Mouse (Mus musculus): ENCODE results near the gene Habp2.
"Not testable (repeated sequence)": the region's sequence is repeated elsewhere in the genome, so short reads cannot be mapped to it uniquely, and the experiment has no call there.

Habp2 gene

DNA sequence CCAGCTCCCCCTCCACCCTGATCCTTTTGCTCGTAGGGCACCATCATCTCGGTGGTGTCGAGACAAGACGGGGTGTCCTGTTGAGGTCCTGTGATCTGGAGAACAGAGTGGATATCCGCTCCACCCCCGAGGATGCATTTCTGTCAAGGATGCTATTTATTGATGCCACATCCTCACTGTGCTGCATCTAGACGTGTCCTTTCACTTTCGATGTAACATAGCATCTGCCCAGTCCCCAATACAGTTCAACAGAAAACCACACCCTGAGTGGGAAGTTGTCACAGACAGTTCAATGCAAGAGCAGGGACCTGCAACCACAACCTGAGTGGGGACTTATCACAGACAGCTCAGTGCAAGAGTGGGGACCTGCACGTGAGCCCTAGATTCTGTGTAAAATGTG is 9.7 kb downstream of the Habp2 start:
- DNase-seq (ENCODE audit: low spot score in 2 of 2) = no peak

DNA sequence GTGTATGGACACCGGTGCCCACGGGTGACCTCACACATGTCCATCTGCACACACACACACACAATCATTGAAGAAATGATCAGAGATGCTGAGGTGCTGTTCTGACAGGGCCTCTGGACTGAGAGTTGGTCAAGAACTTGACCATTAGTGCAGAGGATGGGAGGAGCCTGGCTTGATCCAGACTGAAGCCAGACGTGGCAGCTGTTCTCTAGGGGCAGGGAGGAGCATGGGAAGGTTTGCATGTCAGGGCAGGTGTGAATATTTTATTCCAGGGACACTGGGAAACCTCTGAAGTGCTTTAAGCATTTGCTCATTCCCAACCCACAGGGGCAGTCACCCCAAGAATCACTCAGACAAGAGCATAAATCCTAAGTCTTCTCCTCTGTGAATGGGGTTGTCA is 10.3 kb downstream of the Habp2 start:
- no peak for DNase-seq (ENCODE audit: low spot score in 2 of 2)

DNA sequence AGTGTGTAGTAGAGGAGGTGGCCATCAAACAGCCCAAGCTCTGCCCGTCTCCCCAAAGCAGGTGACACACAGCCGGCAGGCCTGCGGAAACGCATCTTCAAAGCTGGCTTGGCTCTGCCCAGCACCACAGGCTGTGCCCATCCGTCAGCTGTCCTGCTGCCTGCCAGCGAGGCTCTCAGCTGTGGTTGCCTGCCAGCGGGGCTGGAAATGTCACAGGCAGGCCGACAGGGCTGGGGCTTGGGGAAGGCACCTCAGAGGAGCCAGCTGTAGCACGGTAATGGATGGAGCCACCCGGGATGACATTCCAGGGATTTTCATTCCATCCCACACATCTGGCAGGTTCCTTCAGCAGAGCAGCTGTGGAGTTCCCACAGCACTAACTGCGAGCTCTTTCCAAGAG is 13.9 kb downstream of the Habp2 start:
- DNase-seq (ENCODE audit: low spot score in 2 of 2) = no peak

DNA sequence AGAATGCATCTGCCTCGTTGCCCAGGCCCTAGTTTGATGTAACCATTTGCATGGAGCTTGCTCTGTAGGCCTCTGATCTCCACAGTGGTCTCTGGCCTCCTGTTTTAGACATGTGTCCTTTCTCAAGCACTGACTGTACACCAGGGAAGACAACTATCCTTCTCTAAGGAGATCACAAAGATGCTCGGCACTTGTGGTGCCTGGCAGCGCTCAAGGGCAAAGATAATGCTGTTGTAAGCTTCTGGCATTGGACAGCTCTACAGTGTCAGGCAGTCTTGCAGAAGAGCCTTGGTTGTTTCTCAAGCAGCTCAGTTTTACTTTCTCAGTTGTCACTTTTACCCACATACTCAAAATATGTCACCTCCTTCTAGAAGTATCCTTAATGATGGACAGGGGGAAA is 29.6 kb downstream of the Habp2 start:
- DNase-seq (ENCODE audit: low spot score in 2 of 2) = no peak

DNA sequence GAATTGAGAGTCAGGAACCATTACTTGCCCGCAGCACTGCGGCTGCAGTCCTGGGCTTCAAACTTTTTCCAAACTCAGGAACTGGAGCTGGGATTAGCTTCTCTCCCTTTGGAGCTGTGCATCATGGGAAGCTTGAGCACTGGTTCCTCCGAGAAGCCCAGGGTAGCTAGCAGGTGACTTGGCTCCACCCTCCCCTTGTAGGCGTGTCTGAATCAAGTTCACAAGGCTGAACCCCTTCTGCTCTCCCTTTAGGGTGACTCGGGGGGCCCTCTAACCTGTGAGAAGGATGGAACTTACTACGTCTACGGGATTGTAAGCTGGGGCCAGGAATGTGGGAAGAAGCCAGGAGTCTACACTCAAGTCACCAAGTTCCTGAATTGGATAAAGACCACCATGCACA is 32.3 kb downstream of the Habp2 start:
- no peak for DNase-seq (ENCODE audit: low spot score in 2 of 2)

DNA sequence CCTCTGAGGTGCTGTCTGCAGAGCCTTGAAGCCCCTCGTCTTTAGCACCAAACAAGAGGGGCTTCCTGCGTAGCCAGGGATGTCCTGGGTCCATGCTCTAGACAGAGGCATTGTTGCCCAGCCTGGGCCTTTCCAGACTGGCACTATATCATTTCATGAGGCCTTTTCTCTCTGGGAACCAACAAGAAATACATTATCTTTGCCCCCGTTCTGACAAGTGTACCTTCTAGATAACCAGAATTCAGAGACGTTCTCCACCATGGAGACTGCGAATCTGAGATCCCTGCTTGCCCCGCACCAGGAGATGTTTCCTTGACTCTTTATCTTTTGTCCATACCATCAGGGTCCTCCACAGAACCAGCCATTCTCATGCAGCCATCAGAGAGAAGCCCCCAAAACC is 32.7 kb downstream of the Habp2 start:
- DNase-seq (ENCODE audit: low spot score in 2 of 2) = no peak

DNA sequence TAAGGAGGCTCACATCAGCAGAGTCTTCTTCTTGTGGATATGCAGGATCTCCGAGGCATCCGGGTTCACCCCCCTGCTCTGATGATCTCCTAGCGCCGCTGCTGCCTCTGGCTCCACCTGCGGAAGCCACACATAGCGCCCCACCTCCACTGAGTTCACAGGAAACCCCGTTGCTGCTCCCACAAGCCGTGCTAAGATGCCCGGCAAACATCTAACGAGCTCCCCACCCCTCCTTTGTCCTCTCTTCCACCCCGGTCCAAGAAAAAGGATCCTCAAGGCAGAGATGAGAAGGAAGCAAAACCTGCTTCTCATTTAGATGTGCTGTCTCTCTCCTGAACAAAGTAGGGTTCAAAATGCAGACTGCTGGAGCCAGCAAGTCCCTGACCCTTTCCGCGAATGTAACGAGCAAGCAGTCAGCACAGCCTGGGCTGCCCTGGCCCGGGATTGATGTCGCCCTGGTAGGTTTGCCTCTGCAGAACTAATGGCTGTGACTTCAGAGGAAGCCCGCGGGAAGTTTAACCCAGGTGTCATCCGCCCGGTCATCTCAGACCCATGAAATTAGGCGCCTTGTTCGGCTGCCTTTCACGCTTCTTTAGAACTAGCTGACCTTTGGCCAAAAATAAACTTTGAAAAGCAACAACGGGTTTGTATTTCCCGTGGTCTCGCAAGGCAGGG is 33.4 kb downstream of the Habp2 start:
- DNase-seq (ENCODE audit: low spot score in 2 of 2) = no peak

DNA sequence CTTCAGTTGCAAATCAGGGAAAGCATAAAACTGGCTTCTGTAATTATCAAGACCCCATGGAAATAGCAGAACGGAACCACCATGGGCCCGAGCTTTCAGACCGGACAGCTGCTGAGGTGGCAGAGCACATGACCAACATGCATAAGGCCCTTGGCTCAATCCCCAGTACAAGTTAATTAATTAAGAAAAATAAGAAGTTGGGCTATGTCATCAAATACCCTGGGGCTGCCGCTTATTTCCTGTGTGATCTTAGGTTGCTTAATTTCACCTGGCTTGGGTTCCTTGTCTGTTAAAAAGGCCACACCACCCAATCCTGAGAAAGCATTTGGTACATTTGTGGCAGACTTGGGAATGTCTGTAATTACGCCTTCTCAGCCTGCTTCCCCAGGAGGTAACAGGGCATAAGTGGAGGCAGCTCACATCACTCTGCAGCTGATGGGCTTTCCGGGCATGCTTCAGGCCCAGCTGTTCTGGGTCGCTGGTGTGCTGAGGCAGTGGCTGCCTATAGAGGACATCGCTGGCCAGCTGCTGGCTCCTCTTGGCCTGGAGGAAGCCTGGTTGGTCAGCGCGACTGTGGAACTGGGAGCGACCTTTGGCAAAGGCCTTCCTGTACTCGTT is 34.5 kb downstream of the Habp2 start:
- DNase-seq (ENCODE audit: low spot score in 2 of 2) = no peak

DNA sequence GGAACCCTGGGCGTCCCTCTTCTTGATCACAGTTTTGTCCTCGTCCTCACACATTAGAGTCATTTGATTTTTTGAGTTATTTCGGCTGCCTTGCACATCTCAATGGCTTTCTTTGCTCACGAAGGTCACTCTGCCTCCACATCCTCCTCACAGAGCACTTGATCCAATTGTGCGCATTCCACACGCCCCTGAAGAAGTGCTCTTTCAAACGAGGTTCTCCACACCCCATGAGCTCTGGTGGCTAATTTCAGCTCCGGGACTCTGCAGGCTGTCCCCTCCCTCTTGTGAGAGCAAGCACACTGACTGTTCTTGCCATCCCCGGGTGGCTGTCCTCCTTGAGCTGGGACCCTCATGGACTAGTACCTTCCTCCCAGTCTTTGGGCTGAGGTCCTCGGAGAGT is 38.7 kb downstream of the Habp2 start:
- DNase-seq (ENCODE audit: low spot score in 2 of 2) = no peak

DNA sequence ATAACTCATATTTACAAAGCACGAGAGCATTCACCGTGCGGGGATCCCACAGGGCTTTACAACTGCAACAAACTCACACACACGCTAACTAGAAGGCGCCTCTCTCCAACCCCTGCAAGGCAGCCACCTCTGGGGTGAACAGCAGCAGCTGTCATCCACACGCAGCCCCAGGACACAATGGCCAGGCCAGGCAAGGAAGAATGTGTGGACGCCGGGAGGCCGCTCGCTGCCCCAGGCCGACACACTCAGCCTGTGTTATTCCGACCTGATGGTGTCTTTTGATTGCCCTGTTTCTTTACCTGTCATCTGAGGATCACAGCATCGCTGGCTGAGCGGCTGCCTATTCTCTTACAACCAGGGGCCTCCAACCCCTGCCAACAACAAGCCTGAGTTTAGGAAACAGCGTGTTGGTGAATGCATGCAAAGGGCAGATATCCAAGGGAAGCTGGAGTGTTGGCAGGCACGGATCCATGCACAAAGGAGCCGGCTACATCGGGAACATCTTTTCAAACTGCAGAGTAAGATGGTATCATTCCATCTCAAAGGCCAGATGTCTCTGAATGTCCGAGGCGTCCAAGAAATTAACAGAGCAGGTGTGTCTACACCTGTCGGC is 39.4 kb downstream of the Habp2 start:
- no peak for DNase-seq (ENCODE audit: low spot score in 2 of 2)

DNA sequence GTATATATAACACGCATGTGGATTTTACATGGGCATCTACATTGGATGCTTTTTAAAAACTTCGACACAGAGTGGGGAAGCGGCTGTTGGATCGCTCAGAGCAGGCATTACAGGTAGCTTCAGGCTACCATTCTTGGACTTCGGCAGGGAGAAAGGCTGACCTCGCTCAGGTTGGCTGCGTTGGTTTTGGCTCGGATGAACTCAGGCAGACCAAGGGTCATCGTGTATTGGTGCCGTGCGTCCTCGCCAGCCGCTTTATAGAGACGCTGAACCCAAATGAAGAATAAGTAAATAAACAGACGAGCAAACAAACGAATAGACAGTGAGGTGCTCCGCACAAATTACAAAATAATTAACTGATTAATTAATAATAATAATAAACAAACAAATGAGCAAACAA is 49.4 kb downstream of the Habp2 start:
- no peak for DNase-seq (ENCODE audit: low spot score in 2 of 2)

DNA sequence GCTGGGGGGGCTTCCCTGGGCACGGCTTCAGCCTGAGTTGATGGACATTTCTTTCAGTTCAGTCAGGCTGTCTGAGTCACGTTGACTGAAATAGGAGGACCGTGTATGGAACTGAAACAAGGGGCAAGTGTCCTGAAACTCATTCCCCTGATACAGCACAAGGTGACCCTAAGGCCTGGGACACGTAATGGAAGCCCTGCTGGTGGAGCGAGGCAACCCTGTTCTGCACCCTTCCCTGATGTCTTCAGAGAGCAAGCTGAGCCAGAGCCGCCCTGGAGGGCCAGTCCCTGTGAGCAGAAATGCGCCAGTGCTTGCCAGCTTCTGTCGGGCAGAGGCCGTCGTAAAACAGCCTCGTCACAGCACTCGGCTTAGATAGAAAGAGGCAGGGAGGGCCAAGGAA is 49.9 kb downstream of the Habp2 start:
- DNase-seq (ENCODE audit: low spot score in 2 of 2) = no peak

DNA sequence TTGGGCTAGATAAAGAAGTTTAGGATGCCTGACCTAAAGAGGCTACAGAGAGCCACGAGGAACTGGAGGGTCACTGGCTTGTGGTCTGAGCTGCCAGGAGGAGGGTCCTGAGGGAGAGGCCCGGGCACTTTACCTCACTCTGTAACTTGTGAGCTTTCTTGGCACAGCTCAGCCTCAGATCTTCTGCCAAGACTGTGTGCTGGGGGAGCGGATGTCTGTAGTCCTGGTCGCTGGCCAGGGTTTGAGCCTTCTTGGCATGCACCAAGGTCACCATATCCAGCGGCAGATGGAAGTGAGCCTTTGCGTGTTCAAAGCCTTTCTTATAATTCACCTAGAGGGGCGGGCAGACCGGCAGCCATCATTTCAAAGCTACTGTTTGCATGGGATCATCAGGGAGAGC is 55.1 kb downstream of the Habp2 start:
- DNase-seq (ENCODE audit: low spot score in 2 of 2) = peak in 1 of 2 experiments; percentile 32

DNA sequence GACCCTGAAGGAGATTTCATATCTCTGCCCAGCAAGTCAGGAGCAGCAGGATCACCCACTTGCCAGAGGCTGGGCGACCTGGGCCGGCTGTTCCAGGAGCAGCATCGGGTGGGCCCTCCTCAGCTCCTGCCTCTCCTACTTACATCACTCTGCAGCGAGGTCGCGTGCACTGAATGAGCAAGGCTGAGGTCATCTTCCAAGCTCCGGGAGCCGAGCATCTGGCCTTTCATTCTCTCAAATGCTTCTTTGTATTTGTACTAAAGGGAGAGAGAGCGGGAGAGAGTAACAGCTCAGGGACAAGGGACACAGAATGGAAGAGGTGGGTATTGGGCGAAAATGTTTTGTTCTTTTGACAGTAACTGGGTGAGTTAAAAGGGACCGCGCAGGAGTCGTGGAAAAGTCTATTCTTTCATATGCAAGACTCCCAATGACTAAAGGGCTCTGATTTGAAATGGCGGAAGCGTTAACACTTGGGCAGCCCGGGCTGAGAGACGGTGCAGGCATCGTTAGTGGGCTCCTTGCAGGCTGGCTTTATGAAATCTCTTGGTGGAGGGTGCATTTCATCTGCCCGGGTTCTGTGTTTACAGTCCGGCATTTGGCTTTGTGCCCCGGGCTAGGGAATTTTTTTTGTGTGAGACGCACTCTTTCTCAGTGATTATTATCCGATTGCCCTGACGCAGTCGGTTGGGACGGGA is 57.1 kb downstream of the Habp2 start:
- no peak for DNase-seq (ENCODE audit: low spot score in 2 of 2)

DNA sequence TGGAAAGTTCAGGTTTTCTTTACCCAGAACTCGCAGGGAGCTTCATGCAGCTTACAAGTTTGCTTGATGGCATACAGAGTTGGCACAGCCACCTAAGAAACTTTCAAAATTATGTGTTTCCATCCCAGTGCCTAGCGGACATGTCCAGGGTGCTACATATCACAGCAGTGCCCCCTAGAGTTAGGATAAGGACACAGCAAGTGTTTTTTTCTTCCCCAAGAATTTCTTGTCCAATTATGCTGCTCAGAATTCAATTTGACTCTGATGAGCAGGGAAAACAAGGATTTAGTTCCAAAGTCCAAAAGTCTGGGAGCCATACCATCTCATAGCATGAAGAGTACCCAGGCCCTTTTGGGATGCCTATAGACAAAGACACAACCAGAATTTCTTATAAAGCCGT is 59.1 kb downstream of the Habp2 start:
- no peak for DNase-seq (ENCODE audit: low spot score in 2 of 2)

DNA sequence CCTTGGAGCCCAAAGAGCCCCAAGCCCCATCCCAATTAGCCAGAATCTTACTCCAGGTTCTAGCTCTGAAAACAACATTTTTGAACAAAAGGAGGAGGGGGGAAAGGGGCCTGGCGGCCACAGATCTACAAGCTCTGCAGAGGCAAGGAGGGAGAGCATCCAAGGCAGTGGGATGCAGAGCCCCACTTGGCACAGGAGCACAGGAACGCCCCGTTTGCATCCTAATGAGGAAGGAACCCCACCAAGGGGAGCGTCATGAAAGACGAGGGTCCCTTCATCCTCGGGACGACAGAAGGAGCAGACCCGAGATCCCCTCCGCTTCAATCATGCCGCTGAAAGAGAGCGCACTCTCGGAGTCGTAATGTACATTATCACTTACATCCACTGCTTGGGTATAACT is 59.8 kb downstream of the Habp2 start:
- no peak for DNase-seq (ENCODE audit: low spot score in 2 of 2)

DNA sequence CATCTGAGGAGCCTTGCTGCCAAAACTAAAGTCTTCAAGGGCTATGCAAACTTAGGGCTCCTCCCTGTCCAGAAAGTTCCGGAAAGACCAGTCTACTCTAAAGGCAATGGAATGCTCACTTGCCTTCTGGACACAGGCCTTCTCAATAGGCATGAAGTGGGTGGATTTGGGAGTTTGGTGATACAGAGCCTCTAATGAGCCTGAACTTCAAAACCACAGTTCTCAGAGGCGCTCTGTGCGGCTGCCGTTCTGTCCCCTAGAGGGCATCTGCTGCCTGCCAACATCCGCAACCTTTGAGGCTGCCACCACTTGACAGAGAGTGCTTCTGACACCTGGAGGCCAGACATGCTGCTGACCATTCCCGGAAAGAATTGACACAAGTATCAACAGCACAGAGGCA is 62.4 kb downstream of the Habp2 start:
- DNase-seq (ENCODE audit: low spot score in 2 of 2) = no peak

DNA sequence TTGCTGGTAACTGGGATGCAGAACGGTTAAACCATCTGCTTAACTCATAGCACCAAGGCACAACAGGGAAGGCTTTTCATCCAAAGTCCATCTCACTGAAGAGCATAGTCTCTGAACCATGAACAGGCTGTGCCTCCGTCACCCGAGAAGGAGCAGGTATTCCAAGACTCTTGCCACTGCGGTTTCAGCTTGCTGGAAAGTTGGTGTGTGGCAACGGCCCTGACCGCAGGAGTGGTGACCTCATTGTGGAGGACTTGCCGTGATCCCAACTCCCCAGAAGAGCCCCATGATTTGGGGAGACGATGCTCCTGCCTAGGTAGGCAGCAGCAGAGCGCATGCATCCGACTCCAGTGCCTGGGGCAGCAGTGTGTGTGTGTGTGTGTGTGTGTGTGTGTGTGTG is 66.8 kb downstream of the Habp2 start:
- no peak for DNase-seq (ENCODE audit: low spot score in 2 of 2)

DNA sequence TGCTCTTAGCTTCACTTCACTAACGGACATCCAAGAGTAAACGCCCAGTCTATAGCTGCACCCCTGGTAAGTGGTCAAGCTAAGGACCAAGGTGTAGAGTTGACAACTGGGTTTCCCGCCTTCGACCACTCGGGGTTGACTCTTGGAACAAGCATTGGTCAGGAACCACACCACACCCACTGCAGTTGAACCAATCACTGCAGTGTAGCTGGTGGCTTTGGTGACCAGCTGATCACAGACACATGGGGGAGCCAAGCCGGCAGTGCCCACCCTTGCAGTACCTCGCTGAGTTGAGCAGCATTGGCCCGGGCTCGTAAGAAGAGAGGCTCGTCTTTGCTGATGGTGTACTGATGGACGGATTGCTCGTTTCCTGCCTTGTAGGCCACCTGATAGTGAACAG is 68.3 kb downstream of the Habp2 start:
- no peak for DNase-seq (ENCODE audit: low spot score in 2 of 2)

DNA sequence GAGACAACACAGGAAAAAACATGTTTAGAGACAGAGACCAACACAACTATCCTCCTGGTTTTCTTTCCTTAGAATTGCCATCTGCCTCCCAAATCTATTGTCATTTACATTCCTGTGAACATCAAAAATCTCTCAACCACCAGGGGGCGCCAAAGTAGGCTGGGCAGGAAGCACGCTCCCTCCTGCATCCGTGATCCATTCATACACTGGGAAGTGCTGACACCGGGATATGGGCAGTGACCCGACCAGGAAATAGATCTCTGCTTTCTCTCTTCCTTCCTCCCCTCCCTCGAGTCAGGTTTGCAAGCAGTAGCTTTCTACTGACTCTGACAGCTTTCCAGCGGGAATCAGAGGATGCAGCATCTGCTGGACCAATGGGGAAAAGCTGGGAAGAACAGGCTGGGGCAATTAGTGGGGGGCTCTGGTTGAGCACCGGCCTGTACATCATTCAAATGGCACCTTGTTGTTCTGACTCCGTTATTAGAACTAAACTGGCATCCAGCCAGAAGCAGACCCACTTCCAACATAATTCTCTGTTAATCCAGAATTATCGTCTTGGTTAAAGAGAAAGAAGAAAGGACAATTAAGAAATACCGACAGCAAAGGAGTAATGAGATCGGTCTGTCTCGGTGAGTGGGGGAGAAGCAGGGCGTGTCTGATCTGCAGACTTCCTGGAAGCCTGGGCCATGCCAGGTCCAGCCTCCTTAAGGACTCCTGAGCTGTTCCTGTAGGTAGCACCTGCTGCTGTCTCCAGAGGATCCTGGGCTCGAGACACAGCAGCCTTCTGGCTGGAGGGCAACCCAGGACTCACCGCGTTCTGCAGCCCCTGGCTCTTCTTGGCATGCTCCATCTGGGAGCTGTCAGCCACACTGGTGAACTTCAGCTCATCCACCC is 69.8 kb downstream of the Habp2 start:
- peak in 1 of 2 experiments; percentile 49 for DNase-seq (ENCODE audit: low spot score in 2 of 2)

DNA sequence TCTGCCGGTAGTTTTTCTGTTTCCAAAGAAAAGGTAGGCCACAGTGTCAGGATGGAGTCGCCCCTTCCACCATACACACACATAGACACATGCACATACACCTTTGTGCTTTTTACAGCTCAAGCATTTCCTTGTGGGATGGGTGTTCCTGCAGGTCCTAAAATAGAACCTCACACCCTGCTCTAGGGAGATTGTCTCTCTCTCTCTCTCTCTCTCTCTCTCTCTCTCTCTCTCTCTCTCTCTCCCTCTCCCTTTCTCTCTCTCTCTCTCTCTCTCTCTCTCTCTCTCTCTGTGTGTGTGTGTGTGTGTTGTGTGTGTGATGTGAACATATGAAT is 70.4 kb downstream of the Habp2 start:
- not testable (repeated sequence) for DNase-seq (ENCODE audit: low spot score in 2 of 2)

DNA sequence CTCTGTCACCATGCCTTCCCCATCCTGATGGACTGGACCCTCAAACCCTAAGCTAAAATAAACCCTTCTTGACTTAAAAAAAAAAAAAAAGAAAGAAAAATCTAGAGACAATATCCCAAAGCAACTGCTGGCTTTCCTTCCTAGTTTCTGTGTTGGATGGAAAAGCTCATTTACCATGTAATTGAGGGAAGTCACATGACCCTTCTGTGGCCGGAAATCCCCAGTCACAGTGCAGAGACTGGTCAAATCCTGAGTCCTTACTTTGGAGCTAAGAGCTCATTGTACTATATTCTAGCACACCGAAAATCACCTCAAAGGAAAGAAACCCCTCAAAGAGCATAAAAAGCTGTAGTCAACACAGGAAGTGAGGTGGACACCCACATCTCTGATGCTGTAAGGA is 72.0 kb downstream of the Habp2 start:
- DNase-seq (ENCODE audit: low spot score in 2 of 2) = no peak
